Mouse (Mus musculus) cortical plate, adult 2 months (tissue): ENCODE data around the gene Zbed4.

Source experiments
- CTCF ChIP-seq: fragments of 200-500 bp; IDR thresholded peaks from 2 replicates; pipeline ENCODE4 v1.5.1; 2011; ENCODE audit warnings: mild to moderate bottlenecking, control low read depth, low read length; ENCODE audit not compliant: insufficient read depth; ENCODE audit errors: extremely low read depth
- POLR2A ChIP-seq: fragments of 200-500 bp; IDR thresholded peaks from 2 replicates; pipeline ENCODE4 v1.6.1; 2011; ENCODE audit warnings: mild to moderate bottlenecking, low read length, control low read depth; ENCODE audit not compliant: insufficient read depth; ENCODE audit errors: extremely low read depth

DNA sequence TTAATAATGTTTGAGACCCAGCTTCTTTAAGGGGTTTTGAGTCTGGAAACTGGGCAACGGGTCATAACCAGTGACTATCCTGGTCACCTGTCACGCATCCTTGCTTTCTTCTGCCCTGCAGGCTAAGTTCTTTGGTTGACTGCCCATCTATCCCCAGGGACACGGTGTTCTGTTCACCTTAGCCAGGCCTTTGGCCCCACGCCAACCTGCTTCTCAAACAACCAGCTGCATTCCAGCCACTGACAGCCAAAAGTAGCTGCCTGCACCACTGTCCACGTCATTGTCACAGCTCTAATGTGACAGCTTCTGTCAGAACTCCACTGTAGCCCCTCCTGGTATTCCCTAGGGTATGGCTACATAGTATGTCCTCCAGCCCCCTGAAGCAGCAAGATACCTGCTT is 80.0 kb downstream of the Zbed4 start:
- no peak for TF ChIP-seq CTCF
- no peak for TF ChIP-seq POLR2A
